ENCODE assay signal across 10 mouse cellular contexts in the genomic region with DNA sequence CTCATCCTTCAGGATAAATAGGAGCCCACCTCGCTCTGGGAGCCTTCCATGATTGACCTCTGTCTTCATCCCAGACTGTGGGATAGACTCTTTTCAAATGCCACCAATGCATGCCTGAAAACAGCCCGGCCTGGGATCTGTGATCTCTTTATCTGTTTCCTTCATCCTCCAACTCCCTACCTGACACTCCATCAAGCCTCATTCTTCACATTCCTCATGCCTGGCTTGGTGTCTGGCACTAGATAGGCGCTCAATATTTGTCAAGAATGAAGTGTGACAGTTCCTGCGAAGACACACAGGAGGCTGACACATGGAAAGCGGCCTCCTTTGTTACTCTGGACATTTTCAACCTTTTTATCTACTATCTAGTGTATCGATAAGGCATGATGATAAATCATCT. TPM values are rescaled to one million over a fixed set of nuclear protein-coding genes. Genes with fewer than 3 reads are reported as not detected.
A peak's percentile ranks its signal among the peaks of the same experiment; 100 is the strongest.
DNase-seq lines count a peak whose midpoint lies in the region; ATAC-seq lines count a peak whose summit lies in the region.
"Had no signal": no experiment of that assay in that cellular context is flagged by ENCODE, and none has a peak within 500 bp of the region (broad histone marks: within the 10 kb centered on the region; RNA-seq: fewer than 3 reads in every experiment).

No protein-coding gene starts in this region.

- H3K9me3 ChIP-seq in heart, embryonic 15.5 days (replicated peaks): no peaks in the 10 kb centered on the region
- H3K9me3 ChIP-seq in heart, embryonic 11.5 days (replicated peaks; ENCODE audit: control insufficient read depth, low read length): no peaks in the 10 kb centered on the region
- no peaks in the 10 kb centered on the region for H3K9me3 ChIP-seq in lung, embryonic 15.5 days
- H3K9me3 ChIP-seq in limb, embryonic 11.5 days (ENCODE audit: control insufficient read depth, low read length): no peaks in the 10 kb centered on the region

- peak overlapping the region; percentile 55 for H3K27ac ChIP-seq in heart, embryonic 15.5 days
- H3K27ac ChIP-seq in heart, embryonic 11.5 days (ENCODE audit: low read depth, low read length): no peak overlapping the region
- peak overlapping the region; percentile 27; the same call in 1 of the 2 replicates for H3K27ac ChIP-seq in lung, embryonic 15.5 days
- peak overlapping the region; percentile 74 for H3K27ac ChIP-seq in limb, embryonic 11.5 days (replicated peaks; ENCODE audit: low read depth, low read length)
- H3K27ac ChIP-seq: layer of hippocampus, adult 2 months had no signal

- no peak for ATAC-seq in heart, embryonic 15.5 days (replicated peaks; ENCODE audit: insufficient number of reproducible peaks, insufficient read depth, low FRiP score, low read depth)
- no peak for ATAC-seq in heart, embryonic 11.5 days (replicated peaks; ENCODE audit: insufficient number of reproducible peaks, low FRiP score, low TSS enrichment)
- no peak for ATAC-seq in lung, embryonic 15.5 days (ENCODE audit: borderline replicate concordance, extremely low read depth, low FRiP score, low TSS enrichment)
- no peak for ATAC-seq in limb, embryonic 11.5 days (ENCODE audit: insufficient number of reproducible peaks, low FRiP score, low TSS enrichment, low read depth)
- ATAC-seq in CD4-positive, CD25-positive, alpha-beta regulatory T cell, adult 4 months: no peak

- DNase-seq in lung, postnatal 14 days: no peak
- no peak for DNase-seq in limb, embryonic 11.5 days (ENCODE audit: low spot score)
- DNase-seq in ovary, adult 18-20 months (ENCODE audit: low spot score): no peak
- DNase-seq: kidney, adult 18-20 months; retina, postnatal 1 day had no signal

- no peak overlapping the region for H3K9ac ChIP-seq in heart, embryonic 15.5 days
- no peak overlapping the region for H3K9ac ChIP-seq in heart, embryonic 11.5 days (ENCODE audit: low read depth, low read length)
- H3K9ac ChIP-seq in lung, embryonic 15.5 days: no peak overlapping the region
- H3K9ac ChIP-seq in limb, embryonic 11.5 days (ENCODE audit: low read length): no peak overlapping the region

- no peaks in the 10 kb centered on the region for H3K27me3 ChIP-seq in heart, embryonic 15.5 days
- H3K27me3 ChIP-seq in heart, embryonic 11.5 days (ENCODE audit: control insufficient read depth, insufficient read depth, low read length): no peaks in the 10 kb centered on the region
- no peaks in the 10 kb centered on the region for H3K27me3 ChIP-seq in lung, embryonic 15.5 days
- no peaks in the 10 kb centered on the region for H3K27me3 ChIP-seq in limb, embryonic 11.5 days (ENCODE audit: control insufficient read depth, insufficient read depth, low read length)

- no peak overlapping the region for H3K4me2 ChIP-seq in heart, embryonic 15.5 days
- no peak overlapping the region for H3K4me2 ChIP-seq in heart, embryonic 11.5 days
- H3K4me2 ChIP-seq in lung, embryonic 15.5 days: no peak overlapping the region
- H3K4me2 ChIP-seq in limb, embryonic 11.5 days (ENCODE audit: low read depth, severe bottlenecking): no peak overlapping the region

- no peaks in the 10 kb centered on the region for H3K36me3 ChIP-seq in heart, embryonic 15.5 days
- no peaks in the 10 kb centered on the region for H3K36me3 ChIP-seq in heart, embryonic 11.5 days (ENCODE audit: control insufficient read depth, insufficient read depth, low read length)
- no peaks in the 10 kb centered on the region for H3K36me3 ChIP-seq in lung, embryonic 15.5 days
- no peaks in the 10 kb centered on the region for H3K36me3 ChIP-seq in limb, embryonic 11.5 days (ENCODE audit: control insufficient read depth, insufficient read depth, low read length)

- peaks cover 21% of the 10 kb centered on the region for H3K4me1 ChIP-seq in heart, embryonic 15.5 days (replicated peaks)
- H3K4me1 ChIP-seq in heart, embryonic 11.5 days (ENCODE audit: control insufficient read depth, insufficient read depth, low read length): peaks cover 18% of the 10 kb centered on the region; the same call in 1 of the 2 replicates
- peaks cover 9% of the 10 kb centered on the region; the same call in 1 of the 2 replicates for H3K4me1 ChIP-seq in lung, embryonic 15.5 days
- peaks cover 17% of the 10 kb centered on the region for H3K4me1 ChIP-seq in limb, embryonic 11.5 days (ENCODE audit: control insufficient read depth, insufficient read depth, low read length)

- 37% methylated on average over 6 of the region's 6 CpGs for WGBS in heart, embryonic 15.5 days
- 28% methylated on average over 6 of the region's 6 CpGs for WGBS in heart, embryonic 11.5 days (ENCODE audit: insufficient replicate concordance)
- WGBS in lung, embryonic 15.5 days: 55% methylated on average over 6 of the region's 6 CpGs
- WGBS in limb, embryonic 11.5 days: 72% methylated on average over 6 of the region's 6 CpGs

- no peak overlapping the region for H3K4me3 ChIP-seq in heart, embryonic 15.5 days
- H3K4me3 ChIP-seq in heart, embryonic 11.5 days (ENCODE audit: low read depth, low read length): no peak overlapping the region
- no peak overlapping the region for H3K4me3 ChIP-seq in lung, embryonic 15.5 days
- H3K4me3 ChIP-seq in limb, embryonic 11.5 days (ENCODE audit: low read depth, low read length): no peak overlapping the region
- H3K4me3 ChIP-seq: layer of hippocampus, adult 2 months had no signal

RNA-seq across cellular contexts. Expression of a gene that starts 9.9 kb away (rescaled TPM):
- 9.3 and 10.0 TPM in 2 replicates for polyA plus RNA-seq in heart, embryonic 15.5 days (2015; fragmentation: Nextera tagmentation; extraction: Ambion mirVana)
- polyA plus RNA-seq in heart, embryonic 11.5 days (2014; fragmentation: Nextera tagmentation; extraction: Ambion mirVana): 10.9 and 11.0 TPM in 2 replicates
- polyA plus RNA-seq in lung, embryonic 15.5 days (2015; fragmentation: Nextera tagmentation; extraction: Ambion mirVana): 12.1 and 13.0 TPM in 2 replicates
- 43.2 and 48.9 TPM in 2 replicates for polyA plus RNA-seq in limb, embryonic 11.5 days (2014; fragmentation: Nextera tagmentation; extraction: Ambion mirVana)
- 10 to 100 TPM; 11.3 to 12.6 TPM for polyA plus RNA-seq in CD4-positive, CD25-positive, alpha-beta regulatory T cell, adult 4 months (2017; shearing (Covaris generic))

RNA-seq across cellular contexts. Expression of a gene that starts 19.9 kb away (rescaled TPM):
- polyA plus RNA-seq in heart, embryonic 15.5 days (2015; fragmentation: Nextera tagmentation; extraction: Ambion mirVana): 1,527 and 1,993 TPM in 2 replicates
- 4,075 and 4,306 TPM in 2 replicates for polyA plus RNA-seq in heart, embryonic 11.5 days (2014; fragmentation: Nextera tagmentation; extraction: Ambion mirVana)
- 1,436 and 1,497 TPM in 2 replicates for polyA plus RNA-seq in lung, embryonic 15.5 days (2015; fragmentation: Nextera tagmentation; extraction: Ambion mirVana)
- 2,834 and 2,987 TPM in 2 replicates for polyA plus RNA-seq in limb, embryonic 11.5 days (2014; fragmentation: Nextera tagmentation; extraction: Ambion mirVana)
- 1 to 10 TPM; 1.2 to 1.6 TPM for polyA plus RNA-seq in CD4-positive, CD25-positive, alpha-beta regulatory T cell, adult 4 months (2017; shearing (Covaris generic))

Comparison
In these comparisons a context has a peak if more than half of its experiments do, and no peak if none do; other contexts are left out.
1. RNA of a gene that starts 19.9 kb away (polyA plus RNA-seq): 4,075 to 4,306 TPM in heart, embryonic 11.5 days, 2,834 to 2,987 TPM in limb, embryonic 11.5 days, 1,527 to 1,993 TPM in heart, embryonic 15.5 days and 1,436 to 1,497 TPM in lung, embryonic 15.5 days; 1.2 to 1.6 TPM in CD4-positive, CD25-positive, alpha-beta regulatory T cell, adult 4 months; every median in the first group is over 100 times any median in the second.